Mouse (Mus musculus): ENCODE data around the gene Ubr4. TPM values are rescaled to one million over a fixed set of nuclear protein-coding genes. Genes with fewer than 3 reads are reported as not detected.

The Ubr4 gene
- polyA plus RNA-seq, 2 experiments = 86.6 to 159 TPM

DNA sequence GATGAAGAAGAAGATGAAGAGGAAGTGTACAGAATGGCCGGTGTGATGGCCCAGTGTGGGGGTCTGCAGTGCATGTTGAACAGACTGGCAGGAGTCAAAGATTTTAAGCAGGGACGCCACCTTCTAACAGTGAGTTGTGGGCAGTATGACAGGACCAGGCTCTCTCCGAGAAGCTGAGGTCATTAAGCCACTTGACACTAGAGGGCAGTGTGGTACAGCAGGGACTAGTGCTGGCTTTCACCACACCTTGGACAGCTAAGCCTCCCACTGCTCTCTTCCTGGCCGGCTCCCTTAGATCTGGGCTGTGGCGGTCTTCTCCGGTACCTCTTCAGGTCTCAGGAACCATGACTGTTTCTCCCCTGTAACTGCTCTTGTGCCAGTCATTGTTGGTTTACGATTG lies 117.8 kb downstream of the Ubr4 start:
- Histone ChIP-seq H3K9ac (ENCODE audit: low read depth, low read length, severe bottlenecking) (no peak overlapping the region), H3K9me3 (ENCODE audit: control insufficient read depth, low read length) (no peaks in the 10 kb centered on the region), H3K4me1 (ENCODE audit: control insufficient read depth, insufficient read depth, low read length) (no peaks in the 10 kb centered on the region), H3K27me3 (ENCODE audit: control insufficient read depth, insufficient read depth, low read length) (no peaks in the 10 kb centered on the region), H3K4me2 (replicated peaks; ENCODE audit: low read depth, low read length, severe bottlenecking) (no peak overlapping the region), H3K36me3 (ENCODE audit: control insufficient read depth, insufficient read depth, low read length) (peaks cover 93% of the 10 kb centered on the region), H3K27ac (replicated peaks; ENCODE audit: low read depth, low read length) (no peak overlapping the region), H3K4me3 (replicated peaks; ENCODE audit: low read length) (no peak overlapping the region)
- peak; percentile 81 for DNase-seq (ENCODE audit: low spot score)
- 40% methylated on average over 7 of the region's 7 CpGs for WGBS
- ATAC-seq (ENCODE audit: low FRiP score, low read depth) = peak; percentile 63; the same call in 1 of the 2 replicates
- no peak for TF ChIP-seq POLR2A (IDR thresholded peaks at IDR 0.05; ENCODE audit: borderline replicate concordance, extremely low read depth, insufficient read depth, insufficient read length)

DNA sequence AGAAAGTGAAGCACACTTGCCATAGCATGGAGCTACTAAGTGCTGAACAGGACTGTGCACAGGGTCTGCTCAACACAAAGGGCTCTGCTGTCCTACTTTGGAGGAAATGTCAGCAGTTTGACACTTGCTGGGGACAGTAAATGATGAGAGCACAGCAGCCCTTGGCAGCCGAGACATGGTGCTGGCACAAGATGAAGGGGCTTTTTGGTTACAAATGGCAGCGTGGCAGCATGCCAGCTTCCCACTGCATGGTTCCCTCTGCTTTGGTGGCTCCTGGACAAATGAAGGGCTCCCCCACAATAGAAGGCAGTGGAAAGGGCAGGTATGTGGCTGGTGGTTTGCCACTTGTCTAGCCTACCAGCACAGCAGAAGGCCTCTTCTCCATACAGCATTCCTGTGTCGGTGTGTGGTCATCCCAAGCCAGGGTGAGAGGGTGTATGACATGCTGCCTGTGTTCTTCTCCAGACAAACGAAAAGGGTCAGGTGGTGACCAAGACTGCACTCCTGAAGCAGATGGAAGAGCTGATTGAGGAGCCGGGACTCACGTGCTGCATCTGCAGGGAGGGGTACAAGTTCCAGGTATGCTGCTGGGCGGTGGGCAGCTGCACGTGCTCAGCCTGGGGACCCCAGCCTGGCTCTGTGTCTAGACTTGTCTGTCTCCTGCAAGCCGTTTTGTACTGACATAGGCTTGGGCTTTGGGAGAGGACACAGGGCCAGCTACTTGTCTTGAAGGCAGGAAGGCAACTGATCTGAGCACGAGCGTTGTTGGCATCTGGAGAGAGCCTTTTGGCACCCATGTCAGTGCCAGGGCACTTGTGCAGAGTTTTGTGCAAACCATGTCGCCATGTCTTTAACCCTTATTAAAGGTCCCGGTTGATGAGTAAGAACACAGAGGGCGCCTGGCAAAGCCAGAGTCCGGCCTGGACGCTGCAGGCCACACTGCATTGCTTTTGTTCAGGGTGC lies 124.5 kb downstream of the Ubr4 start:
- DNase-seq (ENCODE audit: low spot score) = no peak
- no peaks in the 10 kb centered on the region for H3K27me3 ChIP-seq (ENCODE audit: control insufficient read depth, insufficient read depth, low read length)
- no peaks in the 10 kb centered on the region for H3K4me1 ChIP-seq (ENCODE audit: control insufficient read depth, insufficient read depth, low read length)
- no peak overlapping the region for H3K9ac ChIP-seq (ENCODE audit: low read depth, low read length, severe bottlenecking)
- no peak overlapping the region for H3K4me3 ChIP-seq (replicated peaks; ENCODE audit: low read length)
- H3K4me2 ChIP-seq (replicated peaks; ENCODE audit: low read depth, low read length, severe bottlenecking) = no peak overlapping the region
- peaks cover 98% of the 10 kb centered on the region for H3K36me3 ChIP-seq (ENCODE audit: control insufficient read depth, insufficient read depth, low read length)
- no peak for ATAC-seq (ENCODE audit: low FRiP score, low read depth)
- no peaks in the 10 kb centered on the region for H3K9me3 ChIP-seq (ENCODE audit: control insufficient read depth, low read length)
- H3K27ac ChIP-seq (replicated peaks; ENCODE audit: low read depth, low read length) = no peak overlapping the region
- no peak for TF ChIP-seq POLR2A (IDR thresholded peaks at IDR 0.05; ENCODE audit: borderline replicate concordance, extremely low read depth, insufficient read depth, insufficient read length)
- 86% methylated on average over 16 of the region's 16 CpGs for WGBS

DNA sequence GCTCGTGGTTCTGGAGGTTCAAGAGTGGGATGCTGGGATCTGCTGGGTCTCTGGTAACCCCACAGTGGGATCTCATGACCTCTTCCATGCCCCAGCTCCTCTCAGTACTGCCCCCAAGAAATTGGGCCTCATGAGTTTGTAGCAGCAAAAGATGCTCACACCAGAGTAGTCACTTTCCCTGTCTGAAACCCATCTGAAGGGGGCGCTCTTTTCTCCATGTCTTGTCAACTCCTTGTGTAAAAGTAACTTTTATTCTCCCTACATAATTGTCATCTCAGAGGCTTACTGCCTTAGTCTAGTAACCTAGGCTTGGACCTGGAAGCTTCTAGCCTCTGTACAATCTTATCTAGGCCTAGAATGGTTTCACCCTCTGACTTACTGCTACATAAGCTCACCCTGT lies 125.6 kb downstream of the Ubr4 start:
- Histone ChIP-seq H3K9ac (ENCODE audit: low read depth, low read length, severe bottlenecking) (no peak overlapping the region), H3K4me1 (ENCODE audit: control insufficient read depth, insufficient read depth, low read length) (no peaks in the 10 kb centered on the region), H3K4me2 (replicated peaks; ENCODE audit: low read depth, low read length, severe bottlenecking) (no peak overlapping the region), H3K9me3 (ENCODE audit: control insufficient read depth, low read length) (no peaks in the 10 kb centered on the region), H3K4me3 (replicated peaks; ENCODE audit: low read length) (no peak overlapping the region), H3K27me3 (ENCODE audit: control insufficient read depth, insufficient read depth, low read length) (no peaks in the 10 kb centered on the region), H3K27ac (replicated peaks; ENCODE audit: low read depth, low read length) (no peak overlapping the region), H3K36me3 (ENCODE audit: control insufficient read depth, insufficient read depth, low read length) (peaks cover 98% of the 10 kb centered on the region)
- DNase-seq (ENCODE audit: low spot score) (no peak), ATAC-seq (ENCODE audit: low FRiP score, low read depth) (no peak)
- TF ChIP-seq POLR2A (IDR thresholded peaks at IDR 0.05; ENCODE audit: borderline replicate concordance, extremely low read depth, insufficient read depth, insufficient read length) = no peak
- WGBS = 76% methylated on average over 2 of the region's 2 CpGs

DNA sequence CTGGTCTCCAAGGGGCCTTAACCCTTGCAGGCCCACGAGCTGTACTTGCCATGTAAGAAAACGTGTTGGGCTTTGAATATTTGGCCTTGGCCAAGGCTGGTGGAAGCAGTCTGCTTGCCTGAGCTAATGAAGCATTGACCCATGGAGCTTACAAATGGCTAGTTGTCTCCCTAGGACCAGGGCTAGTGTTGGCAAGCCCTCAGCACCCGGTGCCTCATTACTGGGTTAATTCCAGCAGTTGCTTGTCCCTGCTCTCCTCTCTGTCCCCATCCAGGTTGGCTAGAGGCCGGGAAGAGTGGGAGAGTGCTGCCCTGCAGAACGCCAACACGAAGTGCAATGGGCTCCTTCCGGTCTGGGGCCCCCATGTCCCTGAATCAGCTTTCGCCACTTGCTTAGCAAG lies 126.8 kb downstream of the Ubr4 start:
- ATAC-seq (ENCODE audit: low FRiP score, low read depth) = no peak
- WGBS = 91% methylated on average over 8 of the region's 8 CpGs
- no peak for TF ChIP-seq POLR2A (IDR thresholded peaks at IDR 0.05; ENCODE audit: borderline replicate concordance, extremely low read depth, insufficient read depth, insufficient read length)

DNA sequence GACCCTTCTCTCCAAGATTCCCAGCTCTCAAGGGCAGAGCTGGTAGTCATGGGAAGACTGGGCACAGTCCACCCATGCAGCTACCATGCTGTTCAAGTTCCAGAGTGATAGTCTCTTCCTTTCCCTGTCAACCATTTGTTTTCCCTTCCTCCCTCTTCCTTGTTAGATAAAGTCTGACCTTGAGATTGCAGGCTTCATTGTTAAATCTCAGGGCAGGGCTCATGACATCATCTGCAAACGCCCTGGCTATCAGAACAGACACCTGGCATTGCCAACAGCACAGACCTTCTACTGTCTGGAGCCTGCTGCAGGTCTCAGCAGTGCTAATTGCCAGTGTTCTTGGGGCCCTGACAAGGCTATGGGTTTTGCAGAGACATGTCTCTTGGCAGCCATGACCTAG lies 129.0 kb downstream of the Ubr4 start:
- H3K9ac ChIP-seq (ENCODE audit: low read depth, low read length, severe bottlenecking) = no peak overlapping the region
- no peaks in the 10 kb centered on the region for H3K9me3 ChIP-seq (ENCODE audit: control insufficient read depth, low read length)
- no peak overlapping the region for H3K4me3 ChIP-seq (replicated peaks; ENCODE audit: low read length)
- TF ChIP-seq POLR2A (IDR thresholded peaks at IDR 0.05; ENCODE audit: borderline replicate concordance, extremely low read depth, insufficient read depth, insufficient read length) = no peak
- DNase-seq (ENCODE audit: low spot score) (no peak), ATAC-seq (ENCODE audit: low FRiP score, low read depth) (no peak)
- H3K27me3 ChIP-seq (ENCODE audit: control insufficient read depth, insufficient read depth, low read length) = no peaks in the 10 kb centered on the region
- no peak overlapping the region for H3K27ac ChIP-seq (replicated peaks; ENCODE audit: low read depth, low read length)
- H3K4me2 ChIP-seq (replicated peaks; ENCODE audit: low read depth, low read length, severe bottlenecking) = no peak overlapping the region
- H3K36me3 ChIP-seq (ENCODE audit: control insufficient read depth, insufficient read depth, low read length) = peaks cover 96% of the 10 kb centered on the region
- no peaks in the 10 kb centered on the region for H3K4me1 ChIP-seq (ENCODE audit: control insufficient read depth, insufficient read depth, low read length)
- WGBS = 83% methylated on average over 1 of the region's 1 CpGs

More for the DNA sequence above, 126.8 kb downstream of the Ubr4 start:
- H3K27me3 ChIP-seq (ENCODE audit: control insufficient read depth, insufficient read depth, low read length) = no peaks in the 10 kb centered on the region
- no peaks in the 10 kb centered on the region for H3K9me3 ChIP-seq (ENCODE audit: control insufficient read depth, low read length)
- DNase-seq (ENCODE audit: low spot score) = no peak
- no peaks in the 10 kb centered on the region for H3K4me1 ChIP-seq (ENCODE audit: control insufficient read depth, insufficient read depth, low read length)
- H3K9ac ChIP-seq (ENCODE audit: low read depth, low read length, severe bottlenecking) = no peak overlapping the region
- peaks cover 98% of the 10 kb centered on the region for H3K36me3 ChIP-seq (ENCODE audit: control insufficient read depth, insufficient read depth, low read length)
- H3K27ac ChIP-seq (replicated peaks; ENCODE audit: low read depth, low read length) = no peak overlapping the region
- no peak overlapping the region for H3K4me3 ChIP-seq (replicated peaks; ENCODE audit: low read length)
- H3K4me2 ChIP-seq (replicated peaks; ENCODE audit: low read depth, low read length, severe bottlenecking) = no peak overlapping the region

Data from limb, embryonic 14.5 days (tissue).